Mouse (Mus musculus) spleen, postnatal 14 days (tissue): ENCODE measurements around the gene Abhd16b.
"Not testable (repeated sequence)": the region's sequence is repeated elsewhere in the genome, so short reads cannot be mapped to it uniquely, and the experiment has no call there.

Experiments
- DNase-seq, 2 experiments: peaks; one replicate each; pipeline ENCODE4 v3.0.0; 2021 to 2022; ENCODE audit warnings: low spot score in 2 of 2

The Abhd16b gene

GRCm38 (mm10) chr2:181487338-181488277, 5.4 kb upstream of the Abhd16b start:
- no peak for DNase-seq

- peak; percentile 60 to 73 for DNase-seq
These were observed 1.4 kb upstream of the Abhd16b start for GRCm38 (mm10) chr2:181491432-181492205.

GRCm38 (mm10) chr2:181492206-181492605, 800 bp upstream of the Abhd16b start:
- no peak for DNase-seq

- DNase-seq = no peak
These were observed 1.4 kb downstream of the Abhd16b start for GRCm38 (mm10) chr2:181494266-181494945.

GRCm38 (mm10) chr2:181495845-181496244, 2.8 kb downstream of the Abhd16b start:
- not testable (repeated sequence) for DNase-seq

- DNase-seq = peak in 1 of 2 experiments; percentile 60
These were observed 3.3 kb downstream of the Abhd16b start for GRCm38 (mm10) chr2:181496281-181496680.

- peak; percentile 79 to 85 for DNase-seq
These were observed 4.0 kb downstream of the Abhd16b start, which contains the start of gene Tpd52l2 for GRCm38 (mm10) chr2:181496831-181497547. Tpd52l2 (plus strand) TSS chr2:181497142.

GRCm38 (mm10) chr2:181497548-181497875, 4.5 kb downstream of the Abhd16b start:
- peak; percentile 51 to 52 for DNase-seq

- no peak for DNase-seq
These were observed 5.6 kb downstream of the Abhd16b start for GRCm38 (mm10) chr2:181498644-181499043.

- DNase-seq = no peak
These were observed 16.2 kb downstream of the Abhd16b start for GRCm38 (mm10) chr2:181509191-181509590.

GRCm38 (mm10) chr2:181511231-181511630, 18.2 kb downstream of the Abhd16b start:
- DNase-seq = no peak

- DNase-seq = no peak
These were observed 26.2 kb downstream of the Abhd16b start for GRCm38 (mm10) chr2:181519201-181519600.

GRCm38 (mm10) chr2:181520118-181520935, 27.3 kb downstream of the Abhd16b start, which contains the start of gene Dnajc5:
Dnajc5 (plus strand) TSS chr2:181520485.
- peak; percentile 95 to 96 for DNase-seq

GRCm38 (mm10) chr2:181520936-181521227, 27.9 kb downstream of the Abhd16b start:
- no peak for DNase-seq

GRCm38 (mm10) chr2:181521491-181521890, 28.5 kb downstream of the Abhd16b start:
- DNase-seq = no peak

- peak in 1 of 2 experiments; percentile 50 for DNase-seq
These were observed 29.8 kb downstream of the Abhd16b start for GRCm38 (mm10) chr2:181522811-181523210.

- DNase-seq = no peak
These were observed 32.5 kb downstream of the Abhd16b start for GRCm38 (mm10) chr2:181525526-181525925.

- no peak for DNase-seq
These were observed 36.1 kb downstream of the Abhd16b start for GRCm38 (mm10) chr2:181529076-181529475.

GRCm38 (mm10) chr2:181532589-181532988, 39.6 kb downstream of the Abhd16b start:
- no peak for DNase-seq

GRCm38 (mm10) chr2:181536410-181536809, 43.4 kb downstream of the Abhd16b start:
- DNase-seq = no peak
